Mouse (Mus musculus) midbrain, postnatal 0 days (tissue): ENCODE results near the gene Spata3. TPM values are rescaled to one million over a fixed set of nuclear protein-coding genes. Genes with fewer than 3 reads are reported as not detected.

Experiments used
- ATAC-seq: fragments of 200-750 bp; cut with Nextera tagmentation; 2 replicates; pipeline ENCODE4 v1.8.0; 2017; ENCODE audit warnings: moderate number of reproducible peaks, mild to moderate bottlenecking, moderate TSS enrichment, moderate library complexity; ENCODE audit not compliant: low FRiP score
- DNase-seq: peaks from one replicate; pipeline ENCODE4 v3.0.0-alpha.2; 2015; ENCODE audit warnings: low spot score
- H3K27ac ChIP-seq: fragments of 300-500 bp; sonication (generic); 2 replicates; pipeline ENCODE4 v1.5.1; 2014; ENCODE audit warnings: low read depth, mild to moderate bottlenecking, low read length, mixed read lengths
- H3K27me3 ChIP-seq: fragments of 300-500 bp; sonication (generic); 2 replicates; pipeline ENCODE4 v1.6.1; 2014; ENCODE audit warnings: low read length, control low read depth, mixed read lengths; ENCODE audit not compliant: insufficient read depth
- H3K36me3 ChIP-seq: fragments of 300-500 bp; sonication (generic); 2 replicates; pipeline ENCODE4 v1.6.1; 2014; ENCODE audit warnings: low read length, control low read depth, mixed read lengths; ENCODE audit not compliant: insufficient read depth
- H3K4me1 ChIP-seq: fragments of 300-500 bp; sonication (generic); 2 replicates; pipeline ENCODE4 v1.6.1; 2014; ENCODE audit warnings: mild to moderate bottlenecking, control low read depth, antibody characterized with exemption, low read length, mixed read lengths; ENCODE audit not compliant: insufficient read depth
- H3K4me2 ChIP-seq: fragments of 300-500 bp; sonication (generic); 2 replicates; pipeline ENCODE4 v1.6.1; 2014; ENCODE audit warnings: low read depth, mild to moderate bottlenecking, low read length, mixed read lengths; ENCODE audit not compliant: poor library complexity, severe bottlenecking
- H3K4me3 ChIP-seq: fragments of 300-500 bp; sonication (generic); 2 replicates; pipeline ENCODE4 v1.5.1; 2014; ENCODE audit warnings: low read depth, mild to moderate bottlenecking, low read length, moderate library complexity
- H3K9ac ChIP-seq: fragments of 300-500 bp; sonication (generic); replicated peaks from 2 replicates; pipeline ENCODE4 v1.6.1; 2014; ENCODE audit warnings: mild to moderate bottlenecking, low read length, moderate library complexity, mixed read lengths; ENCODE audit not compliant: poor library complexity, severe bottlenecking
- H3K9me3 ChIP-seq: fragments of 300-500 bp; sonication (generic); 2 replicates; pipeline ENCODE4 v1.6.1; 2016; ENCODE audit warnings: low read length, control low read depth
- CTCF ChIP-seq: IDR thresholded peaks from 2 replicates; pipeline ENCODE4 v1.5.1; 2016; ENCODE audit warnings: antibody characterized with exemption, mild to moderate bottlenecking
- WGBS: fragments of 180-500 bp; shearing (Covaris S2); extraction: QIAGEN DNeasy Blood & Tissue Kit; methylation state at CpG from one replicate; pipeline ENCODE4 v1.1.7; 2014; 5-methylcytosine and 5-hydroxymethylcytosine counted together
- polyA plus RNA-seq: library from polyadenylated mRNA; unstranded; fragments of >200 nt; fragmentation: Nextera tagmentation; extraction: Ambion mirVana; gene quantifications from 2 replicates; pipeline ENCODE4 v1.2.1, GENCODE M21; 2015
- total RNA-seq: library from RNA; depleted of rRNA; stranded (reverse); fragments of >200 nt; gene quantifications from 2 replicates; pipeline ENCODE4 v1.2.3, GENCODE M21; 2014; rRNA removed

Spata3 gene
- total and polyA plus RNA-seq, 2 experiments from 2014 or later = 1.4 TPM; not detected in 1

DNA sequence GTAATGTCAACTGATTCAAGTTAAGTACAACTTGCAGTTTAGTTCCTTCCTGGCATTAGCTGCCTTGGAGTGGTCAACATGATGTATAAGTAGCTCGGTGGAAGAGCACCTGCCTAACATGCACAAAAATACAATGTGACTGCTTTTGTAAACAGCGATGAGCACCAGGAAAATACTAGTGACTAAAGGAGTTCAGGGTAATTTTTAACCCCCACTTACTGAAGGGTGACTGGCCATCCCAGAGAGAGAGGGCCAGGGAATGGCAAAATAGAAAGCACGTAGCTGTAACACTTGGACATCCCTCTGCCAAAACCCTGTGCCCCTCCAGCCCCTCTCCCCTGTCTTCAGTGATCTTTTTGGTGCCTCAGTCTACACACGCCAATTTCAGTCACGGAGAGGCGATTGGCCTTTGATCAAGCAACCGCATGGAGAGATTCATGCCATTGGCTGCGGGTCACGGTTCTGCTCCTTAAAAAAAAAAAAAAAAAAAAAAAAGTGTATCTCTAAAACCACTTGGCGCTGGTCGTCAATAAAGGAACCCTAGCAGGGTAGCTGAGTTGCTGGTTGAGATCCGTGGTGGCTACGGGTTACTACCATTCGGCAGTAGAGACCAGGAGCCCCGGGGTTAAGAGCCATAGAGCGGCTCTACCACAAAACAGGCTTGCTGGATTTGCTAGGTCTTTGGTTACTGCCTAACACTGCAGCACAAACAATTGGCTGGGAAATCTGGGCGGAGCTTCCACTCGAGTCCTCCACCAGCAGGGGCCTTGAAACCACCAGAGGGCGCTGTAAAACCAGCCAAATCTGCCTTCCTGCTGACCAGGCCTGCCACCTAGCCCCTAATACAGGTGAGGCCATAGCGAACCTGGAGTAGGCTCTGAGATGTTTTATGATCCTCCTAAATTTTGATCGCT is 42.5 kb downstream of the Spata3 start:
- Histone ChIP-seq H3K4me2 (peak overlapping the region; percentile 51), H3K36me3 (no peaks in the 10 kb centered on the region), H3K27me3 (no peaks in the 10 kb centered on the region), H3K9me3 (no peaks in the 10 kb centered on the region), H3K27ac (peak overlapping the region; percentile 63), H3K4me3 (peak overlapping the region; percentile 33), H3K9ac (peak overlapping the region; percentile 33; the same call in 1 of the 2 replicates), H3K4me1 (no peaks in the 10 kb centered on the region)
- 6% methylated on average over 21 of the region's 21 CpGs for WGBS
- ATAC-seq (peak; percentile 79), DNase-seq (peak; percentile 97)
- TF ChIP-seq CTCF = peak; percentile 96

DNA sequence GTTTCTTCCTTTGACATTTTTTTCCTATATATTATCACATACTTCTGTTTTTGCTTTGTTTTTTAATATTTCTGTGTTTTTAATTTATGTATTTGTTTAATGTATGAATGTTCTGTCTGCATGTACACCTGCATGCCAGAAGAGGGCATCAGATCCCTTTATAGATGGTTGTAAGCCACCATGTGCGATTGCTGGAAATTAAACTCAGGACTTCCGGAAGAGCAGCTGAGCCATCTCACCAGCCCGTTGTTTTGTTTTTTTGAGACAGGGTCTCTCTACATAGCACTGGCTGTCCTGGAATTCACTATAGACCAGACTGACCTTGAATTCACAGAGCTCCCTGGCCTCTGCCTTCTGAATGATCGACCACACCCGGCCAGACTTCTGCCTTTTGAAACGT is 45.9 kb downstream of the Spata3 start:
- 83% methylated on average over 6 of the region's 6 CpGs for WGBS
- Histone ChIP-seq H3K9me3 (no peaks in the 10 kb centered on the region), H3K36me3 (no peaks in the 10 kb centered on the region), H3K27ac (no peak overlapping the region), H3K4me1 (peaks cover 4% of the 10 kb centered on the region), H3K9ac (no peak overlapping the region), H3K4me2 (no peak overlapping the region), H3K27me3 (no peaks in the 10 kb centered on the region), H3K4me3 (no peak overlapping the region)
- DNase-seq (no peak), ATAC-seq (no peak)
- peak; percentile 56 for TF ChIP-seq CTCF

DNA sequence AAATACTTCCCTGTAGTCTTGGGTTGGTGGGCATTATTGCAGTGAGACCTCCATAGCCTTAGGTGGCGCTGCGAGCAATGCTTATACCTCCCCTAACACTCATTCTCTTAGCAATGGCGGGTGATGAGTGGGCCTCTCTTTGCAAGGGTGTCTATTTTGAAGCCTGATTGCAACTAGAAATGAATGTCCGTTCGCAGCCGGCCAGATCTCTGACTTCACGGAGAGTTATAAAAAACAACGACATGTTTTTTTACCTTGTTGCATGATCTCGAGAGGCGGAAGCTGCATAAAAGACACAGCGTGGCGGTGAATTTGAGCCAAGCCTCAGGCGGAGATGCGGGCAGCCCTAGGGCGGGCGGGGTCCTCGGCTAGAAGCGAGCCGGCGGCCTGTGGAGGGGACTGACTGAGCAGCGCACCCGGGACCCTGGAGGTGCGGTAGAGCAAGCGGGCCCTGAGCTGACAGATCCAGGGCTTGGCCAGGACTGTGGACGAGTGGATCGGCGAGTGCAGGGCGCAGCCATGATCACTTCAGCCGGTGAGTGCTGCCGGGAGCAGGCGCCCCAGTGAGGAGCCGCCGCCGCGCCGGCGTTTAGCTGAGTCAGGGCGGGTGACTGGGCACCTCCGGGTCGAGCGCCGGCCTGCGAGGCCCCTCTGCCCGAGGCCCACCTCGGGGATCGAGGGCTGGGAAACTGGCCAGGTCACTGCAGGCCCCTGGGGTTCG is 47.8 kb downstream of the Spata3 start, which contains the start of gene Psmd1:
TSS of gene Psmd1 (plus strand) at position 117 of the 721 bp plus-strand sequence.
- Histone ChIP-seq H3K9ac (peak within 1 kb of the TSS; percentile 93), H3K4me3 (peak within 1 kb of the TSS; percentile 84), H3K27me3 (no peaks in the 10 kb centered on the region), H3K4me2 (peak within 1 kb of the TSS; percentile 75), H3K27ac (peak within 1 kb of the TSS; percentile 81), H3K36me3 (no peaks in the 10 kb centered on the region), H3K9me3 (no peaks in the 10 kb centered on the region), H3K4me1 (peaks cover 4% of the 10 kb centered on the region)
- peak; percentile 96 for DNase-seq
- whole genome bisulfite sequencing = under 1% methylated on average over 43 of the region's 47 CpGs
- peak; percentile 94 for TF ChIP-seq CTCF
- ATAC-seq = peak; percentile 93

DNA sequence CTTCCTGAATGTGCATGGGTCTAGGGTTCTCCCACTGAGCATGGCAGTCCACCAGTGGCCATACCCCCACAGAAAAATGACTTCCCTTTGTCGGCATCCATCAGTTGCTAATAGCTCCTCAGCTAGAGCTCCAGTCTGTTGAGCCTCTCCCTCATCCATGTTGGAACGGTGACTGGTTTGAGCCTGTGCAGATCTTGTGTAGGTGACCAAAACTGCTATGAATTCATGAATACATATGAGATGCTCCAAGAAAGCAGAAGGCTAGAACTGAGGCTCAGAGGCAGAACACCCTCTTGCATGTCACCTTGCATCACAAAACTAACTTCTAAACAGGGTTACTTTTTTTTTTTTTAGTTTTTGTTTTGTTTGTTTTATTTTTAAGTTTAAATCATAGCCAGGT is 59.9 kb downstream of the Spata3 start:
- H3K27me3 ChIP-seq = no peaks in the 10 kb centered on the region
- H3K9me3 ChIP-seq = no peaks in the 10 kb centered on the region
- H3K36me3 ChIP-seq = peaks cover 48% of the 10 kb centered on the region
- no peak overlapping the region for H3K9ac ChIP-seq
- H3K4me3 ChIP-seq = no peak overlapping the region
- no peaks in the 10 kb centered on the region for H3K4me1 ChIP-seq
- H3K27ac ChIP-seq = no peak overlapping the region
- TF ChIP-seq CTCF = no peak
- 98% methylated on average over 2 of the region's 2 CpGs for WGBS
- DNase-seq (no peak), ATAC-seq (no peak)
- H3K4me2 ChIP-seq = no peak overlapping the region

Other genes starting within 250 kb of the Spata3 start
- 0.76 and 1.0 TPM in 2 replicates for gene A630001G21Rik, start 238.2 kb upstream of the Spata3 start, total RNA-seq
- gene A630001G21Rik, start 238.2 kb upstream of the Spata3 start, polyA plus RNA-seq = 0.31 and 0.56 TPM in 2 replicates
- 167 and 185 TPM in 2 replicates for gene Cab39, start 223.4 kb upstream of the Spata3 start, total RNA-seq
- gene Cab39, start 223.4 kb upstream of the Spata3 start, polyA plus RNA-seq = 40.3 and 45.9 TPM in 2 replicates
- 312 and 376 TPM in 2 replicates for gene Itm2c, start 122.5 kb upstream of the Spata3 start, total RNA-seq
- gene Itm2c, start 122.5 kb upstream of the Spata3 start, polyA plus RNA-seq = 293 and 297 TPM in 2 replicates
- gene 4933407L21Rik, start 88.3 kb upstream of the Spata3 start, total RNA-seq = 9.4 and 10.6 TPM in 2 replicates
- 8.5 and 10.1 TPM in 2 replicates for gene 4933407L21Rik, start 88.3 kb upstream of the Spata3 start, polyA plus RNA-seq
- 0.22 TPM in 1 of 2 replicates, not detected in the other for gene Gpr55, start 55.8 kb upstream of the Spata3 start, total RNA-seq
- 0.10 and 0.19 TPM in 2 replicates for gene Gpr55, start 55.8 kb upstream of the Spata3 start, polyA plus RNA-seq
- gene 2810459M11Rik, start 29.0 kb downstream of the Spata3 start, total RNA-seq = 43.4 and 43.9 TPM in 2 replicates
- 13.4 and 14.3 TPM in 2 replicates for gene 2810459M11Rik, start 29.0 kb downstream of the Spata3 start, polyA plus RNA-seq
- gene Psmd1, start 47.6 kb downstream of the Spata3 start, total RNA-seq = 91.5 and 103 TPM in 2 replicates
- 193 and 195 TPM in 2 replicates for gene Psmd1, start 47.6 kb downstream of the Spata3 start, polyA plus RNA-seq
- gene Htr2b, start 95.2 kb downstream of the Spata3 start, total RNA-seq = not detected in 2 replicates
- gene Htr2b, start 95.2 kb downstream of the Spata3 start, polyA plus RNA-seq = 0.20 and 0.43 TPM in 2 replicates
- gene Gm21972, start 116.8 kb downstream of the Spata3 start, total RNA-seq = 0.49 and 5.0 TPM in 2 replicates
- gene Gm21972, start 116.8 kb downstream of the Spata3 start, polyA plus RNA-seq = 0.32 and 0.48 TPM in 2 replicates
- gene Armc9, start 138.0 kb downstream of the Spata3 start, total RNA-seq = 31.0 and 33.2 TPM in 2 replicates
- 36.3 and 42.6 TPM in 2 replicates for gene Armc9, start 138.0 kb downstream of the Spata3 start, polyA plus RNA-seq